Mouse (Mus musculus) layer of hippocampus, adult 9-10 months (tissue): Measurements from ENCODE around the gene Igsf6.

Experiments used
- DNase-seq: peaks from one replicate; pipeline ENCODE4 v3.0.0; 2022; ENCODE audit warnings: low spot score

Igsf6 gene

GRCm38 (mm10) chr7:121074281-121074680, at the start of gene Igsf6:
Gene Igsf6 (minus strand): TSS chr7:121074572.
- DNase-seq: no peak

DNA sequence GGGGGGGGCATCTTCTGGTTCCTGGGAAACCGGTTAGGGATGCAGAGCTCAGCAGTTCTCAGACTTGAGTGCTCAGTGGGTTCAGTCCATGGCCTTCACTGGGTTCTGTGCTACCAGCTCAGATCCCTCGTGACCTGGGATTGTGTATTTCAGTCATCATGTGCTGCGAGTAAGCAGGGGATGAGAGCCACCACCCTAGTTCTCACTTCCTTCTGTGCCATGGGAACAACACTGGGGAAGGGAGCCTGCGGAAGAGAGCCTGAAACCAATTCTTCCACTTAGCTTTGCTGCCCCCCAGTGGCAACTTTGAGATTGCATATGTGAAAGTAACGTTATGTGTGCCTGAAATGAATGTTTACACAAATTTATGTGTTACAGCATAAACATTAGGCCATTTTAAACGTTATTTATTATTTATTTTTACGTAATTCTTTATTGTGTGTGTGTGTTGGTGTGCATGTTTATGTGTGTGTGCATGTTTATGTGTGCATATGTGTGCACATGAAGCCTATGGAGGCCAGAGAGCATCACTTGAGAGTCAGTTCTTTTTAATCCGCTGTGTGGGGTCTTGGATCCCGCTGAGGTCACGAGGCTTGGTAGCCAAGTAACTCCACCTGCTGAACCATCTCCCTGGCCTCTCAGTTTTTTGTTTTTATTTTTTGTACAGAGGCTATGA, 45.9 kb upstream of the Igsf6 start:
- peak; percentile 88 for DNase-seq

GRCm38 (mm10) chr7:121111762-121112161, 37.4 kb upstream of the Igsf6 start:
- no peak for DNase-seq

GRCm38 (mm10) chr7:121111321-121111720, 36.9 kb upstream of the Igsf6 start:
- DNase-seq: no peak

DNA sequence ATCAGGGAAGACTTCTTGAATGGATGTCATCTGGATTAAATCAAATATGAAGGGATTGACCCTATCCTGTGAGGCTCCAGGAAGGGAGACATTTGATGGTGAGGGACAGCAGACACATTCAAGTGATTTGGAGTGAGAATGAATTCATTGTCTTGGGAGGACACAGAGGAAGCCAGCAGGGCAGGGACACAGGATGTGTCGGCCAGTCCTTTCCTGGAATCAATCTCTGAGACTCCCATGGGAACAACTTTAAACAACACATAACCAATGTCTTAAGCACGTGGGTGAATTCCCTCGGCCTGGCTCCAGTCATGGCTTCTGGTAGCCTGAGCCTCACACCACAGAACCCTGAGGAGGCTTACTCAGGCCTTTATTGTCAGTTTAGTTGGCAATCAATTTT, 33.5 kb upstream of the Igsf6 start:
- DNase-seq: no peak

DNA sequence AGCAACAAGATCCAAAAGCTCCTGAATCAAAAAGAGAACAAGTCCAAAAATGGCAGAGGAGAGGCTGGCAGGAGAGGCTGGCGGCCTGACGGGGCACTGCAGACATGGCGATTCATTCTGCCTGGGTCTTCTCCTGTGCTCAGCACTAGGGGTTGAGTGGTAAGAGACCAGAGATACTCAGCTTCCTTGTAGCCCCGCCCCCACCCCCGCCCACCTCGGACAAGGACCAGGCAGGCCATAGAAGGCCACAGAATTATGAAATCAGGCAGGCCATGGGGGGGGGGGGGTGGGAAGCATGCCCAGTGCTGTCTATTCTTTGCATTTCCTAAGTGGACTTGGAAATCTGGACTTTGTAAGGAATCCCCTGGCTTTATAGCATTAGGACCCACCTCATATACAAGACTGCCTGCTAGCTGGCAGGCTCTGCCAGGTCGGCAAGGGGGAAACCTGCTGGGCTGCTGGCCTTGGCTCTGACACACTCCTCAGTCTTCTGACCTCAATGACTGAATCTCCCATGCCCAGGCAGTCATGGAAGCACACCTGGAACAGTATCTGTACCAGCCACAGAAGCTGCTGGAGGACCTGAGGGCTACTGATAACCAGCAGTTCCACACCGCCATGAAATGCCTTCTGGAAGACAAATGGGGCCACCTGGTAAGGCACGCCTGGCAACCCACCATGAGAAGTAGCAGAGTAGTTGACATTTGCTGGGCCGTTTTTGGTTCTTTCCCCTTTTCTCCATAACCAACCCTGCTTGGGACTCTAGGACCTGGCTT, 24.4 kb upstream of the Igsf6 start:
- no peak for DNase-seq

GRCm38 (mm10) chr7:121093026-121093425, 18.7 kb upstream of the Igsf6 start:
- no peak for DNase-seq

GRCm38 (mm10) chr7:121090748-121091147, 16.4 kb upstream of the Igsf6 start:
- DNase-seq: no peak

- DNase-seq: no peak
These were observed 14.4 kb upstream of the Igsf6 start for GRCm38 (mm10) chr7:121088745-121089144.

GRCm38 (mm10) chr7:121085500-121085899, 11.1 kb upstream of the Igsf6 start:
- DNase-seq: no peak

- no peak for DNase-seq
These were observed 10.6 kb upstream of the Igsf6 start for GRCm38 (mm10) chr7:121084840-121085453.

- DNase-seq: no peak
These were observed 8.7 kb upstream of the Igsf6 start for GRCm38 (mm10) chr7:121082949-121083513.

GRCm38 (mm10) chr7:121081816-121082215, 7.4 kb upstream of the Igsf6 start:
- DNase-seq: no peak

- DNase-seq: no peak
These were observed 7.0 kb upstream of the Igsf6 start, which contains the start of gene Otoa for GRCm38 (mm10) chr7:121081350-121081749. Gene Otoa (plus strand): TSS chr7:121081650.

- peak; percentile 88 for DNase-seq
These were observed 3.5 kb upstream of the Igsf6 start for GRCm38 (mm10) chr7:121077829-121078228.

DNA sequence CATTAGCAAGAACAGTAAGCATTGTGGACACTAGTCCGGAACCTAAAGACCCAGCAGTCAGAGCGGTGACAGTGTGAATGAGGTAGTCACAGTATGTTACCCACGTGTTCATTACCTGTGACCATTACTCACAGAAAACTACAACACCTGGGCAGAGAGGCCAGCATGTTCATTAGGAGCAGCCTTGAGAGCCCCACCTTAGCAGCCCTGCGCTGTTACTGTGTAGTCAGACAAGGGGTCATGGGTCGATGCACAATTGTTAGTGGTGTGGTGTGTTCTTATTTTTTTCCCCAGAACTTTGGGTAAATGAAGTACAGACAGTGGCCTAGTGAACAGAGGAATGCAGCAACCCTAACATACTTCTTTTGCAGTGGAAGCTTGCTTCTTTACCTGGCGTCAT, 2.9 kb upstream of the Igsf6 start:
- DNase-seq: no peak

GRCm38 (mm10) chr7:121075416-121075815, 1.0 kb upstream of the Igsf6 start:
- no peak for DNase-seq

GRCm38 (mm10) chr7:121074801-121075400, 529 bp upstream of the Igsf6 start:
- DNase-seq: no peak

DNA sequence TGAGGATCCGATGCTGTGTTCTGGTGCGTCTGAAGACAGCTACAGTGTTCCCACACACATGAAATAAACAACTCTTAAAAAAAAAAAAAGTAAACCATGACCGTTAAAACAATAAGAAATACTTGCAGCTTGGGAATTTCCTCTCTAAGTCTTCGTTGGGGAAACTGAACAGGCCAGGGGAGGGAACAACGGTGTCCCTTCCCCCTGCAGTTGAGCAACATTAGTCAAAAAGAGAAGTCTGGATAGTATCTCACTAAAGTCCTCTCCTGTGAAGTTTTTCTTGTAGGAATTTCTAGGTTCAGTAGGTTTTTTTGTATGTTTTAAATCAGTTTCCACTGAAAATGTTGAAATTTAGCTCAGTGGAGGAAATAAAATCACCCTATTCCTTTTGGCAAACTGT, 1.9 kb downstream of the Igsf6 start:
- DNase-seq: no peak

DNA sequence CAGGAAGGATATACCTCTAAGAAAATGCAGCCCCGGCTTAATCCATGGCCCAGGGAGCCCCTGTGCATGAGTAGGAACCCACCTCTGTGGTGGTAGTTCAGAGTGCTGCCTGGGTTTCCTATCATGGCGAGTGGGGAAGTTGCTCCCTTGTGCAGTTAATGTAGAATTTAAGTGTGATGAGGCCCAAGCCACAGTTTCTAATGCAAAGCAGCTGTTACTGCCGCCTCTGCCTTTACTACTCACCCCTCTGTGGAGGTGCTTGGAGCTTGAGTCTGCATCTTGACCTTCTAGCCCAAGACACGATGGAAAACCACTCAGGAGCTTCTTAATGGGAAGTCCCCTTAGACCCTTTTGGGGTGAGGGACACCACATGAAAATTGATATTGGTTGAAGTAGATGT, 3.1 kb downstream of the Igsf6 start:
- DNase-seq: no peak

- DNase-seq: no peak
These were observed 10.1 kb downstream of the Igsf6 start for GRCm38 (mm10) chr7:121064309-121064708.

DNA sequence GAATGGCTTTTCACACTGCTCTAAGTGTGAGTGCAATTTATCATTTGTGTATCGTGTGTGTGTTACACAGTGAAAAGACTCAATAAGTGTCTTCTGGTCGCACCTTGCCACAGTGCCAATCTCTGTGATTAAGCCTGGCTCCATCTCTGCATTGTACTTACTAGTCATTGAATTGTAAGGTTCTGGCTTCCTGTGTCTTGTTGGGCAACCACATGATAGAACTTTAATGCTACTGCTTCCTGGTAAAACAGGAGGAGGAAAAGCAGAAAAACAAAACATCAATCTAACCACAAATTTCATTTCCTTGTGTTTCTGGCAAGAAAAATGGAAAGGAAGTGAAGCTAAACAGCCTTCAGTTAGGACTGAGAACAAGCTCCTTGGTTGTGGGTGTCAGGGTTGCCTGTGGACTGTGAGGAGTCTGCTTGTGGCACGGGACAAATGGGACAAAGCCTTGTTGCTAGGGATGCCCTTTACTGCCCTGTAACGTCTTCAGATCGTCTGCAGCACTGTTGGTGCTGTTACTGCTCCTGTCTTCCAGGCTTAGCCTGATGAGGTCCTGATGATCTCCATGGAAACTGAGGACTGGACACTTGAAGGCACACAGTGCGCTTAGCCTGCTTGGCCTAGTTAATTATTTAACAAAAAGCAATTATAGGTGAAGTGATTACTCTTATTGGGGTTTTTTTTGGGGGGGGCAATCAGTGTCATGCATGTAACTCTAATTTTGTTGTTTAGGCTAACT, 14.7 kb downstream of the Igsf6 start:
- no peak for DNase-seq
